Mouse (Mus musculus): ENCODE measurements at regions not wholly inside any gene's neighbourhood (a gene's known extent, or its start where the extent isn't known, plus 50 kb on each side); places are given as distances from the start of the nearest gene placed in this dataset.

DNA sequence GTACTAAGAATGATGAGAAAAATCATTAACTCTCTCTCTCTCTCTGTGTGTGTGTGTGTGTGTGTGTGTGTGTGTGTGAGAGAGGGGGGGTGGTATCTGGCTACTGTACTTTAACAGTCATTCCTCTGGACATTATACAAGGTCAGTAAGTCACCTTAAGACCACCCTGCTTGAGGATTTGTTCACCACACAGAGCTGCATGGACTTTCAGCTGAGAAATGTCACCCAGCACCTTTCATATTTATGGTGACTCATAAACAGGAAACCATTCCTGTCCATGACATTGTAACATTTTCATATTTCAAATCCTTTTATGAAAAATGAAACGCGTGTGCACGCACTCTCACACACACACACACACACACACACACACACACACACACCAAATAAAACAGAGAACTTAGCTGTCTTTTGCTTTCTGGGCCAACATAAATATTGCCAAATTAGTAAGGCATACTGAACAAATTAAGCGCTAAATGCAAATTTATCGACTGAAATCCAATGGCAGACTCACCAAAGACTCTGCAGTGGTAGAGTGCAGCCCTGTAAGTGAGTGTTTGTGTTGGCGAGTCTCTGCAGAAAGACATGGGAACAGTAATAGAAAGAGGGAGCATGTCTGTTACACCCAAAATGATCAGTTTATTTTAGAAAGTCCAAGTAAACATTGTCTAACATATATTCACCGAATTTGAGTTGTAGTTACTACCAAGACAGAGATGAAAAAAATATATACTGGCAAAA lies 277.7 kb downstream of the Osr1 start:
- Histone ChIP-seq H3K9ac (ENCODE audit: insufficient read depth, low read depth, low read length, poor library complexity, severe bottlenecking) (no peak overlapping the region), H3K4me1 (ENCODE audit: control insufficient read depth in 2 of 2, insufficient read depth in 2 of 2, low read length in 2 of 2, poor library complexity in 1 of 2) (no peaks in the 10 kb centered on the region), H3K4me3 (ENCODE audit: insufficient read depth in 1 of 2, low read depth in 1 of 2, low read length in 2 of 2, poor library complexity in 1 of 2, severe bottlenecking in 1 of 2) (no peak overlapping the region), H3K36me3 (ENCODE audit: control insufficient read depth, insufficient read depth, low read length, poor library complexity, severe bottlenecking) (no peaks in the 10 kb centered on the region), H3K9me3 (ENCODE audit: control insufficient read depth, insufficient read depth, low read depth, low read length) (no peaks in the 10 kb centered on the region), H3K27ac (ENCODE audit: insufficient read depth, low read depth, low read length, poor library complexity, severe bottlenecking) (no peak overlapping the region)
- in situ Hi-C loops (cut with MboI; ENCODE audit: low sequenced_read_pairs in 2 of 2, unreplicated experiment in 2 of 2): no loop called here
- TF ChIP-seq ZC3H11A (IDR thresholded peaks at IDR 0.05; ENCODE audit: borderline replicate concordance, low read depth, low read length): no peak
- no peak for TF ChIP-seq ZNF384 (IDR thresholded peaks at IDR 0.05; ENCODE audit: low read depth, low read length)
- no peak for TF ChIP-seq HCFC1 (IDR thresholded peaks at IDR 0.05; ENCODE audit: borderline replicate concordance, insufficient read depth, low read length)
- no peak for TF ChIP-seq CHD2 (IDR thresholded peaks at IDR 0.05; ENCODE audit: low read depth, low read length)
- TF ChIP-seq MAFK (IDR thresholded peaks at IDR 0.05; ENCODE audit: insufficient read depth, low read depth, low read length): no peak
- DNase-seq (ENCODE audit: low read depth, low spot score): no peak

GRCm38 (mm10) chr12:9855503-9856024 lies 285.6 kb downstream of the Osr1 start:
- Histone ChIP-seq H3K9ac (ENCODE audit: insufficient read depth, low read depth, low read length, poor library complexity, severe bottlenecking) (no peak overlapping the region), H3K27ac (ENCODE audit: insufficient read depth, low read depth, low read length, poor library complexity, severe bottlenecking) (no peak overlapping the region), H3K9me3 (ENCODE audit: control insufficient read depth, insufficient read depth, low read depth, low read length) (no peaks in the 10 kb centered on the region), H3K4me3 (ENCODE audit: insufficient read depth in 1 of 2, low read depth in 1 of 2, low read length in 2 of 2, poor library complexity in 1 of 2, severe bottlenecking in 1 of 2) (no peak overlapping the region), H3K36me3 (ENCODE audit: control insufficient read depth, insufficient read depth, low read length, poor library complexity, severe bottlenecking) (no peaks in the 10 kb centered on the region), H3K4me1 (ENCODE audit: control insufficient read depth in 2 of 2, insufficient read depth in 2 of 2, low read length in 2 of 2, poor library complexity in 1 of 2) (no peaks in the 10 kb centered on the region)
- no peak for DNase-seq (ENCODE audit: low read depth, low spot score)
- no peak for TF ChIP-seq ZNF384 (IDR thresholded peaks at IDR 0.05; ENCODE audit: low read depth, low read length)
- no peak for TF ChIP-seq MAFK (IDR thresholded peaks at IDR 0.05; ENCODE audit: insufficient read depth, low read depth, low read length)
- no peak for TF ChIP-seq HCFC1 (IDR thresholded peaks at IDR 0.05; ENCODE audit: borderline replicate concordance, insufficient read depth, low read length)
- TF ChIP-seq ZC3H11A (IDR thresholded peaks at IDR 0.05; ENCODE audit: borderline replicate concordance, low read depth, low read length): no peak
- TF ChIP-seq CHD2 (IDR thresholded peaks at IDR 0.05; ENCODE audit: low read depth, low read length): no peak
- in situ Hi-C loops (cut with MboI; ENCODE audit: low sequenced_read_pairs in 2 of 2, unreplicated experiment in 2 of 2): no loop called here

- Histone ChIP-seq H3K9me3 (ENCODE audit: control insufficient read depth, insufficient read depth, low read depth, low read length) (no peaks in the 10 kb centered on the region), H3K36me3 (ENCODE audit: control insufficient read depth, insufficient read depth, low read length, poor library complexity, severe bottlenecking) (no peaks in the 10 kb centered on the region), H3K27ac (ENCODE audit: insufficient read depth, low read depth, low read length, poor library complexity, severe bottlenecking) (no peak overlapping the region), H3K4me3 (ENCODE audit: insufficient read depth in 1 of 2, low read depth in 1 of 2, low read length in 2 of 2, poor library complexity in 1 of 2, severe bottlenecking in 1 of 2) (no peak overlapping the region), H3K4me1 (ENCODE audit: control insufficient read depth in 2 of 2, insufficient read depth in 2 of 2, low read length in 2 of 2, poor library complexity in 1 of 2) (no peaks in the 10 kb centered on the region), H3K9ac (ENCODE audit: insufficient read depth, low read depth, low read length, poor library complexity, severe bottlenecking) (no peak overlapping the region)
- TF ChIP-seq HCFC1 (IDR thresholded peaks at IDR 0.05; ENCODE audit: borderline replicate concordance, insufficient read depth, low read length) (no peak), ZNF384 (IDR thresholded peaks at IDR 0.05; ENCODE audit: low read depth, low read length) (no peak), ZC3H11A (IDR thresholded peaks at IDR 0.05; ENCODE audit: borderline replicate concordance, low read depth, low read length) (no peak), MAFK (IDR thresholded peaks at IDR 0.05; ENCODE audit: insufficient read depth, low read depth, low read length) (no peak), CHD2 (IDR thresholded peaks at IDR 0.05; ENCODE audit: low read depth, low read length) (no peak)
- DNase-seq (ENCODE audit: low read depth, low spot score): no peak
- in situ Hi-C loops (cut with MboI; ENCODE audit: low sequenced_read_pairs in 2 of 2, unreplicated experiment in 2 of 2): no loop called here
Measured at GRCm38 (mm10) chr12:9856128-9856621, 286.3 kb downstream of the Osr1 start.

DNA sequence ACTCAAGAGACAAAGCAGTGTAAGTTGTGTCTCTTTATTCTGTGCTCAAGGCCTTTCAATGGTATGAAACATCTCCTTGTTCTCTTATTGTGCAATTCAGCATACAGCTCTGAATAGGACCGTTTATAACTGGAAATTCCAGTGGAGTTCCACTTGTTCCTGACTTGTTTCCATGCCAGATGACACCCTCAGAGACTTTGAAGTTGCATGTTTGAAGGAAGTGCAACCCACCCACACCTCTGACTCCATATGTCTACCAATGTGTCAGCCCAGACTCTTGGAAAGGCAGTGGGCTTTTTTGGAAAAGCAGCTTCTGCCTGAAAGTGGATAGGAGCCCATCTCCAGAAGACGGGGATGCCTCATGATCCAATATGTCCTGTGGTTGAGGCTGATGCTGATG lies 288.1 kb downstream of the Osr1 start:
- no peak for DNase-seq (ENCODE audit: low read depth, low spot score)
- H3K4me3 ChIP-seq (ENCODE audit: insufficient read depth in 1 of 2, low read depth in 1 of 2, low read length in 2 of 2, poor library complexity in 1 of 2, severe bottlenecking in 1 of 2): no peak overlapping the region
- H3K36me3 ChIP-seq (ENCODE audit: control insufficient read depth, insufficient read depth, low read length, poor library complexity, severe bottlenecking): no peaks in the 10 kb centered on the region
- no peak overlapping the region for H3K9ac ChIP-seq (ENCODE audit: insufficient read depth, low read depth, low read length, poor library complexity, severe bottlenecking)
- in situ Hi-C loops (cut with MboI; ENCODE audit: low sequenced_read_pairs in 2 of 2, unreplicated experiment in 2 of 2): no loop called here
- H3K4me1 ChIP-seq (ENCODE audit: control insufficient read depth in 2 of 2, insufficient read depth in 2 of 2, low read length in 2 of 2, poor library complexity in 1 of 2): no peaks in the 10 kb centered on the region
- H3K27ac ChIP-seq (ENCODE audit: insufficient read depth, low read depth, low read length, poor library complexity, severe bottlenecking): no peak overlapping the region
- TF ChIP-seq CHD2 (IDR thresholded peaks at IDR 0.05; ENCODE audit: low read depth, low read length): no peak
- H3K9me3 ChIP-seq (ENCODE audit: control insufficient read depth, insufficient read depth, low read depth, low read length): no peaks in the 10 kb centered on the region

Data from ES-E14 (cell line).